Mouse (Mus musculus): ENCODE measurements around the gene Defb39. TPM values are rescaled to one million over a fixed set of nuclear protein-coding genes. Genes with fewer than 3 reads are reported as not detected.

Gene Defb39
- not detected for polyA plus RNA-seq (2014; fragmentation: Illumina TruSeq; extraction: RNeasy Lipid Tissue Mini Kit (QIAGEN cat#74804); ENCODE audit: low read depth, low replicate concordance)

DNA sequence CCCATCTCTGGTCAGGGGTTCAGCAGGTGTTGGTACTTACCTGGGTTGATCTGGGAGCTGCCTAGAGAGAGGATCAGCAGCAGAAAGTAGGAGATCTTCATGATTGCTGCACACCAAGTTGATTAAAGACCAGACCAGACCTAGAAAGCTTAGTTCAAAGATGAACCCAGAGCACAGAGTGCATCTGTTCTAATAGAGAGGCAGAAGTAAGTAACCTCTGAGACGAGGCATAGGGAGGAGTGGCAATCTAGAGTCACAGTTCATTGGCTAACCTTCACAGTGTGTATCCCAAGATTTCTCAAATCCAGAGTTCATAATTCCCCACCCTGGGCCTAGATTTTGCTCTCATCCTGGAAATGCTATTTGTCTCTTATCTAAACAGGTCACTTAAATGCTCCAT, at the start of gene Defb39:
Gene Defb39, minus strand, starts transcription at position 101 of the 400 bp plus-strand sequence.

DNA sequence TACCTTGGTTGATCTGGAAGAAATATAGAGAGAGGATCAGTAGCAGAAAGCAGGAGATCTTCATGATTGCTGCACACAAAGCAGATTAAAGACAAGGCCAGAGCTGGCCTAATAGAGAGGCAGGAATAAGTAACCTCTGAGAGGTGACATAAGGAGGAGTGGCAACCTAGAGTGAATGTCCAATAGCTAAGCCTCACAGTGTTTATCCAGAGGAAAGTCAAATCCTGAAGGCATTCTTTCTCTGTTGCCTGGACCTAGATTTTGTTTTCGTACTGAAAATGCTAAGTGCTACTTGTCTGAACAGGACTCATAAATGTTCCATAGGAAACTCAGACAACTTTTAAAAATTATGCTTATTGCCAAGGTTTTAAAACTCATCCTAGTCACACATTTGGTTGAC, 38.1 kb downstream of the Defb39 start, which contains the start of gene Defb38:
Gene Defb38, minus strand, starts transcription at position 101 of the 400 bp plus-strand sequence.

Other genes starting within 250 kb of the Defb39 start
- not detected for gene Defb40, start 86.6 kb downstream of the Defb39 start, polyA plus RNA-seq (2014; fragmentation: Illumina TruSeq; extraction: RNeasy Lipid Tissue Mini Kit (QIAGEN cat#74804); ENCODE audit: low read depth, low replicate concordance)
- gene Defb37, start 73.8 kb downstream of the Defb39 start, polyA plus RNA-seq (2014; fragmentation: Illumina TruSeq; extraction: RNeasy Lipid Tissue Mini Kit (QIAGEN cat#74804); ENCODE audit: low read depth, low replicate concordance), result not detected
- not detected for gene Defb38, start 38.2 kb downstream of the Defb39 start, polyA plus RNA-seq (2014; fragmentation: Illumina TruSeq; extraction: RNeasy Lipid Tissue Mini Kit (QIAGEN cat#74804); ENCODE audit: low read depth, low replicate concordance)
- gene Defb12, start 50.0 kb upstream of the Defb39 start, polyA plus RNA-seq (2014; fragmentation: Illumina TruSeq; extraction: RNeasy Lipid Tissue Mini Kit (QIAGEN cat#74804); ENCODE audit: low read depth, low replicate concordance), result not detected
- gene Defb34, start 58.9 kb upstream of the Defb39 start, polyA plus RNA-seq (2014; fragmentation: Illumina TruSeq; extraction: RNeasy Lipid Tissue Mini Kit (QIAGEN cat#74804); ENCODE audit: low read depth, low replicate concordance), result not detected
- gene Gm45826, start 76.0 kb upstream of the Defb39 start, polyA plus RNA-seq (2014; fragmentation: Illumina TruSeq; extraction: RNeasy Lipid Tissue Mini Kit (QIAGEN cat#74804); ENCODE audit: low read depth, low replicate concordance), result not detected
- not detected for gene Defb14, start 129.5 kb upstream of the Defb39 start, polyA plus RNA-seq (2014; fragmentation: Illumina TruSeq; extraction: RNeasy Lipid Tissue Mini Kit (QIAGEN cat#74804); ENCODE audit: low read depth, low replicate concordance)
- not detected for gene Defb4, start 133.9 kb upstream of the Defb39 start, polyA plus RNA-seq (2014; fragmentation: Illumina TruSeq; extraction: RNeasy Lipid Tissue Mini Kit (QIAGEN cat#74804); ENCODE audit: low read depth, low replicate concordance)
- gene Defb6, start 160.7 kb upstream of the Defb39 start, polyA plus RNA-seq (2014; fragmentation: Illumina TruSeq; extraction: RNeasy Lipid Tissue Mini Kit (QIAGEN cat#74804); ENCODE audit: low read depth, low replicate concordance), result not detected
- not detected for gene Defb46, start 175.1 kb upstream of the Defb39 start, polyA plus RNA-seq (2014; fragmentation: Illumina TruSeq; extraction: RNeasy Lipid Tissue Mini Kit (QIAGEN cat#74804); ENCODE audit: low read depth, low replicate concordance)
- not detected for gene Defb5, start 182.8 kb upstream of the Defb39 start, polyA plus RNA-seq (2014; fragmentation: Illumina TruSeq; extraction: RNeasy Lipid Tissue Mini Kit (QIAGEN cat#74804); ENCODE audit: low read depth, low replicate concordance)
- not detected for gene Defb3, start 228.6 kb upstream of the Defb39 start, polyA plus RNA-seq (2014; fragmentation: Illumina TruSeq; extraction: RNeasy Lipid Tissue Mini Kit (QIAGEN cat#74804); ENCODE audit: low read depth, low replicate concordance)

Data from liver, adult 10 weeks (tissue).